Mouse (Mus musculus) ZHBTc4 (cell line): ENCODE results near the gene Mkln1.

ENCODE experiments used
- DNase-seq: peaks from one replicate; pipeline ENCODE4 v3.0.0-alpha.2; 2011; ENCODE audit warnings: low read depth, low spot score

Gene Mkln1

DNA sequence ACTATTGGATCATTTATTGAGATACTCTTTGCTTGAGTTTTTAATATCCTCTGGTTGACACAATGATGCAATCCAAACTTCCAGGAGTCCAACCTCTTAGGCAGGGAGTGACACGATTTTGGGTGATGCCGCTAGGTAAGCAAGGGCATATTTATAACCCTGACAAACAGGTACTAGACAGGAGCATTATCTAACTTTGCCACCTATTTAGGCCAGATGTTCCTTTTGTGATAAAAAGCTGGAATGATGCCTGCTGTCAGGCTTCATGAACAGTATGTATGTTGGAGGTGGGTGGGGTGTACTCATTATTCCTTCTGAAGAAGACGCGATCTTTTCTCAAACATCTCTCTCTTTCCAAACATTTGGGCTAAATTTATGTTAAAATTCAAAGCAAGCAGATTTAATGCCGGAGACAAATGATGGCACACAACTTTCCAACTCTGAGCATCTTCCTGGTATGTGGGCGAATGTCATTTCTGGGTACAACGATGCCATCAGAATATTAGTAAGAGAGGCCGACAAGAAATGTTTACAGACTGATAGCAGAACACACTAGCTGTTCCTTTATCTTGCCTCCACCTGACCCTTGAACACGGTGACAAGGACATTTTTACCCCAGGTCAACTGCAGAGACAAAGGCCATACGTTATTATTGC is 632 bp upstream of the Mkln1 start:
- no peak for DNase-seq

GRCm38 (mm10) chr6:31399206-31399549 is 643 bp downstream of the Mkln1 start:
- no peak for DNase-seq

- no peak for DNase-seq
Measured at GRCm38 (mm10) chr6:31399566-31399965, 1.0 kb downstream of the Mkln1 start.

- DNase-seq = no peak
Measured at GRCm38 (mm10) chr6:31411017-31411416, 12.5 kb downstream of the Mkln1 start.

DNA sequence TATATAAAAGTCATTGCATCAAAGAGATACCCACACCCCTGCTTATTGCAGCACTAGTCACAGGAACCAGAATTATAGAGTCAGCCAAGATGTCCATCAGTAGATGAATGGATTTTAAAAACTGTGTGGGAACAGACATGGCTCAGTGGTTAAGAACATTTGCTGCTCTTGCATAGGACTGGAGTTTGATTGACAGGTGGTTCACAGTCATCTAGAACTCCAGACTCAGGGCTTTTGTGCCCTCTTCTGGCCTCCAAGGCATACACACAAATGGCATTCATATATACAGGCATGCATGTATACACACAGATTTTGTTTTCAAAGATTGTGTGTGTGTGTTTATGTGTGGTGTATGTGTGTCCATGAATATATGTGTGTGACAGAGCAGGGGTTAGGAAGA is 14.0 kb downstream of the Mkln1 start:
- no peak for DNase-seq

- DNase-seq = no peak
Measured at GRCm38 (mm10) chr6:31413556-31413955, 15.0 kb downstream of the Mkln1 start.

DNA sequence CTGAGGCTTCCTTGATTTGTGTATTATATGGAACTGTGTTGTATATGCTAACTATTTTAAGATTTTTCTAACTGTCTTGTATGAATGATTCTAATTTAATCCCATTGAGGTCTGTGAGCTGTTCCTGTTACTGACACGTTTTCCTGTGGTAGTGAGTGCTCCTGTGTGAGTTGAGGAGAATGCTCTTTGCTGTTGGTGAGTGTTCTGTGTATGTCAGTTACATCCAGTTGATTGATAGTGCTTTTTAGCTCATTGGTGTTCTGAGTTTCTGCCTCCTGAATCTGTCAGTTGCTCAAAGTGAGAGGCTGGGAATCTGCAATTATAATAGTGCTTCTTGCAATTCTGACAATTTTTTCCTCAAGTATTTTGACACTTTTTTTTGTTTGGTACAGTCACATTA is 15.8 kb downstream of the Mkln1 start:
- DNase-seq = no peak

GRCm38 (mm10) chr6:31425428-31425827 is 26.9 kb downstream of the Mkln1 start:
- no peak for DNase-seq

DNA sequence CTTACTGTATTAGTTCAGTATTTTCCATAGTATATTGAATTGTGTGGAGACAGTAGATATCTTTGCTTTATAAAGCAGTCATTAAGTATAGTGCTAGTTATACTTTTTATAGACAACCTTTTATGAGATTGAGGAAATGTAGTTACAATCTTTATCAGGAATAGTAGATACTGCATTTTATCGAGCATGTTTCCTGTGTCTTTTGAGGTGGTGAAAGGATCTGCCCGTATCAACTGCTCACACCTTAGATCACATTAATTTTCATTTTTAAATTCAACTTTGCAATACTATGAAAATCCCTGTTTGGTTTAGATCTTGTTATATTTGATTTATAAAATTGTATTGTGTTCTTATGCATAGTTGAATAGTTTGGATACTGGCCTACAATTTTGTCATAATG is 38.7 kb downstream of the Mkln1 start:
- no peak for DNase-seq

GRCm38 (mm10) chr6:31445258-31445657 is 46.7 kb downstream of the Mkln1 start:
- no peak for DNase-seq

- DNase-seq = peak; percentile 52
Measured at GRCm38 (mm10) chr6:31453735-31454134, 55.2 kb downstream of the Mkln1 start.

- DNase-seq = no peak
Measured at GRCm38 (mm10) chr6:31455376-31455775, 56.8 kb downstream of the Mkln1 start.

DNA sequence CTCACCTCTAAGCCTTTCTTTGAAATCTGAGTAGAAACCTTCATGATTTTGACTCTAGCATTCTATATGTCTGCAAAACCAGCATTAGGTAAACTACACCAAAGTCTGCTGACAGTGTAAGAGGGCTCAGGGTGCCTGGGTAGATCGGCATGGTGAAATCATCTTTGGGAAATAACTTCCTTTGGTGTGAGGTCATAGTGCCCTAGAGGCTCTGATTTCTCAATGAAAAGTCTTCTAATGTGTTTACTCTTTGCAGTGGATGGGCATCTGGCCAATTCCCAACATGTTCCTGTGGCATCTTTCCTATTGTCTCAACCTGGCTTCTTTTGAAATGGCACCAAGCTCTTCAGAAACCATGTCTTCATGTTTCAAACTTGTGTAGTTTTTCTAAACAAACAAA is 58.5 kb downstream of the Mkln1 start:
- DNase-seq = no peak

GRCm38 (mm10) chr6:31469431-31469830 is 70.9 kb downstream of the Mkln1 start:
- no peak for DNase-seq

GRCm38 (mm10) chr6:31478221-31478620 is 79.7 kb downstream of the Mkln1 start:
- DNase-seq = peak; percentile 55

GRCm38 (mm10) chr6:31480008-31480407 is 81.5 kb downstream of the Mkln1 start:
- peak; percentile 56 for DNase-seq

- no peak for DNase-seq
Measured at GRCm38 (mm10) chr6:31486601-31487000, 88.1 kb downstream of the Mkln1 start.

- DNase-seq = no peak
Measured at GRCm38 (mm10) chr6:31489950-31490349, 91.4 kb downstream of the Mkln1 start.

DNA sequence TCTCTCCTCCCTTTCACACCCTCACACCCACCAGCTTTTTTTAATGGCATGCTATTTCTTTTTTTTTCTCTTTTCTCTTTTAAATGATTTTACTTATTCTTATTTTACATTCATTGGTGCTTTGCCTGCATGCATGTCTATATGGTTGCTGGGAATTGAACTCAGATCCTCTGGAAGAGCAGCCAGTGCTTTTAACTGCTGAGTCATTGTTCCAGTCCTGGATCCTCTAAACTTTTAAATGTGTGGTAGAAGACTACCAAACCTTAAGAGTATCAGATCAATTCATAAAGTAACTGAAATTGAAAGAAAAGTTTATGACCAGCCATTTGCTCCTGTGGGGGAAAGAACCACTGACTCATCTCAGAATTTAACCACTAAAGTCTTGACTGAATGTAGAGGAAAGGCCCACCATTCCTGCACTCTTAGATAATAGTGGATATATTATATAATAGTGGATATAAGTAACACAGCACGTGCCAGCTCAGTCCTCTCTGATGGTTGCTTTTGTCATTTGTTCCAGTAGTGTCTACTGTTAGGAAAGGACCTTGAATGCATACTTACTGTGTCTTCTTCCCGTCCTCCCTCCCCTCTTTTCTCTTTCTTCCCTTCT is 96.7 kb downstream of the Mkln1 start:
- no peak for DNase-seq

DNA sequence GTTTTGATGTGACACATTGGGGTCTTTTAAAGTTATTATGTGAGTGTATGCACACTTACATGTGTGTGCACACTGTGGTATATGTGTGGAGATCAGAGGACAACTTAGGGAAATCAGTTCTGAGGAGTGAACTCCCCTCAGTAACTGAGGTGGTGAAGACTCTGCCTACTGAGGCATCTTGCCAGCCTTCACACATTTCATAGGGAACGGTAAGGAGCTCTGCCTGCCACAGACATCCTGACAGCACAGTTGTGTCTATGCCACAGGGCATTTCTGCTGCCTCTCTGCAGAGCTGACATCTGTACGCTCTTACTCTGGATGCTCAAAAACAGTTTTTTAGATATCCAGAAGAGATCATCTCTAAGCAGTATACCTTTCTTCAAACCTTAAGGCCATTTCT is 97.7 kb downstream of the Mkln1 start:
- DNase-seq = no peak

DNA sequence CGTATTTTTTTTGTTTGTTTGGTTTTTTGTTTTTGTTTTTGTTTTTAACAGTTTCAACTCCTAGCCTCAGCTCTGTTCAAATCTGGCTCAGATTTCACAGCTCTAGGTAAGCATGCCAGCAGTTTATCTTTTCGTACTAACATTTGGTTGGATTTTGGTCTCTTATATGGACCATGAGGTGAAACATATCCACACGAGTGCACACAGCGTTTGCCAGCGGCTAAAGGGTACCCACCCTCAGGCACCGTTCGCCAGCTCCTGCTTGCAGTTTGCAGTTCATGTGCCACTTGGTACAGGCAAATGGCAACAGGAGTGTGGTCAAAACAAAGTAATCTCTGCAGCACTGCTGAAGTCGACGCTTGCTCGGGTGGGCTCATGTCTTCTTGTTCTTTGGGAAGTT is 101.3 kb downstream of the Mkln1 start:
- DNase-seq = no peak

DNA sequence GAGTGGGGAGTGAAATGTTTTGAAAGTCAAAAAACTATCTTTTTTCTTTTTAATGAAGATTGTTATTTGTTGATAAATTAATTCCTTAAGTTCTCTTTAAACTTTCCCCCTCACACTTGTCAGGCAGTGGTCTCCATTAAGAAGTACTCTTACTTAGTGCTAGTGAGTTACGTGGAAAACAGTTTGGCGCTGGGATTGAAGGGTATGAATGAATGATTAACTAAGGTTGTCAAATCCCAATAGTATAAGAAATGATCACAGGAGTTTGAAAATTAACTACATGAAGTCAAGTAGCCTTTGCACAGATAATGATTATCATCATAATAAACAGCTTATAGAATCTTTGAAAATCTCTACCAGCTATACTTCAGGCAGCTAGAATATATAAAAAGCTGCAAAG is 101.7 kb downstream of the Mkln1 start:
- DNase-seq = no peak

GRCm38 (mm10) chr6:31500691-31501090 is 102.2 kb downstream of the Mkln1 start:
- no peak for DNase-seq

DNA sequence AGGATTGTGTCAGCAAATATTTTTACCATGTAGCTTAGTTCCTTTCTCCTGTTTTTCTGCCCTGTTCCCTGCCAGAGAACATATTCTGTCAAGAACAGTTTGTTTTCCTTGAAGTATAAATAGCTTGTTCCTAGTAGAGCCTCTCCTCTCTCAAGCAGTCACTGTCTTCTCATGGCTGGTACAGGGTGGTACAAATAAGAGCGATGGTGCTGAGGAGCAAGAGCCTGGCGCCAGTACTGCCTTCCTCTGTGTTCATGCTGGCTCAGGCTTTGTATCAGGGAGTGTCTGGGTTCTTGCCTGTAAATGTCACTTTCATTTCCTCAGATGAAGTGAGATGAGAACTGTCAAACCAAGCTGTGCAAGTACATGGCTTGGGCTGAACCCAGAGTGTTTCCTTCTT is 104.1 kb downstream of the Mkln1 start:
- DNase-seq = no peak
